Mouse (Mus musculus) mesoderm, embryonic 11.5 days (tissue): ENCODE data around the gene Tlx3.
A peak's percentile ranks its signal among the peaks of the same experiment; 100 is the strongest.

ENCODE experiments used
- DNase-seq: peaks from one replicate; pipeline ENCODE4 v3.0.0-alpha.2; 2012; ENCODE audit warnings: low read depth, low spot score

The Tlx3 gene

DNA sequence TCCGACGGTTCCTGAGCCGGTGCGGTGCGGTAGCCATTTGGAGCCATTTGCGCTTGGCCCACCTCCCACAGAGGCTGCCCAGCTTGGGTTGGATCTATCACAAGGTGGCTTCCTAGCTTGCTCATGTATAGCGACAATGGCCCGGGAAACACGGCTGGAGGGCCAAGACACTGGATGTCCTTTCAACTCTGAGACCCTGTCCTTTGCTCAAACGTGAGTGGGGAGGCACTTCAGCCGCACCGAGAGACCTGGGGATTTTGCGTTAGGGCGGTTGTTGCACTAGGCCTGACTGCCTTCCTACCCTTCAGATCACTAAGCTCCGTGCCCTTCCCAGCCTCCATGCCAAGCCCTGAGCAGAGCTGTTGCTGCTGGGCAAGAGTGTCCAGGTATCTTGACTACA, 5.7 kb downstream of the Tlx3 start:
- DNase-seq = no peak

DNA sequence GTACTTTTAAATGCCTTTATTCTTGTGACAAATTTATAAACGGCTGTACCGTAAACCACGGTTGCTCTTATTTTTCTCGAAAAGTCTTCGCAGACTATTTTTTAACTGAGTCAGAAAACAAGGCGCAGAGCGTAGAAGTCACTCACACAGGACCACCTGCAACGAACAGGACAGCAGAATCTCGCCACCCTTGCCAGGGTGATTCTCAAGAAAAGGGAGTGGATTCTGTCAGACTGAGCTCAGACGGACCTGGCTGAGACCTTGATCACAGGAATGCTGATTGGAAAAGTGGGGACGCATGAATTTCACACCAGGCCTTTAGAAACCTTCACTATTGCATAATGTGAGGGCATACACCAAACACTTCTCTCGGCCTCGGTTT, 6.3 kb downstream of the Tlx3 start:
- DNase-seq = no peak

DNA sequence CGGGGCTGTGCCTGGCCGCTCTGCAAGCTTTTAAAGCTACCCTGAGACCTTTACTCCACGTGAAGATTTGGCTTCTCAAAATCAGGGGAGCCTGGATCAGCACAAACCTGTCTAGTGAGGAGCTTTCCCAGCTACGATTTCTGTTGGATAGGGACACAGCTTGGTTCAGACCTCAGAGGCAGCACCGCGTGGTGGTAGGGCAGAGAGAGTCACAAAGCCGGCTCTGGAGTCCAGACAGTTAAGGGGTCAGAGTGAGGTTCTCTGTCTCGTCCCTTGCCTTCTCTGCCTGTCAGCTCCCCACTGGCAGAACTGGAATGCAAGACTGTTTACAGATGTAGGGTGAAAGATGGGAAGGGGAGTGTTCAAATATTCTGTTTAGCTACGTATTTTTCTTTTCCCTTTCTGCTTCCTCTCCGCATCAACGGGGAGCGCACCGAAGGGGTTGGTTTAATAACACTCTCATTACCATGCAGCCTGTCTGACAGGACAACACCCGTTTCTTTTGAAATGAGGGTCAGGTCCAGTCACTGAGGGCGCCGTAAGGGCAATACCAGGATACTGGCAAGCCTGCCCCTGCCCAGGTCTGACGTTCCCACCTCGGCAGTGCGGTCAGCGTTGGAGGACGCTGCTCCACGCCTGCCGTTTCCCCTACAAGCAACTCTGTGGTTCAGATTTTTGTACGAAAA, 6.8 kb downstream of the Tlx3 start:
- DNase-seq = no peak

DNA sequence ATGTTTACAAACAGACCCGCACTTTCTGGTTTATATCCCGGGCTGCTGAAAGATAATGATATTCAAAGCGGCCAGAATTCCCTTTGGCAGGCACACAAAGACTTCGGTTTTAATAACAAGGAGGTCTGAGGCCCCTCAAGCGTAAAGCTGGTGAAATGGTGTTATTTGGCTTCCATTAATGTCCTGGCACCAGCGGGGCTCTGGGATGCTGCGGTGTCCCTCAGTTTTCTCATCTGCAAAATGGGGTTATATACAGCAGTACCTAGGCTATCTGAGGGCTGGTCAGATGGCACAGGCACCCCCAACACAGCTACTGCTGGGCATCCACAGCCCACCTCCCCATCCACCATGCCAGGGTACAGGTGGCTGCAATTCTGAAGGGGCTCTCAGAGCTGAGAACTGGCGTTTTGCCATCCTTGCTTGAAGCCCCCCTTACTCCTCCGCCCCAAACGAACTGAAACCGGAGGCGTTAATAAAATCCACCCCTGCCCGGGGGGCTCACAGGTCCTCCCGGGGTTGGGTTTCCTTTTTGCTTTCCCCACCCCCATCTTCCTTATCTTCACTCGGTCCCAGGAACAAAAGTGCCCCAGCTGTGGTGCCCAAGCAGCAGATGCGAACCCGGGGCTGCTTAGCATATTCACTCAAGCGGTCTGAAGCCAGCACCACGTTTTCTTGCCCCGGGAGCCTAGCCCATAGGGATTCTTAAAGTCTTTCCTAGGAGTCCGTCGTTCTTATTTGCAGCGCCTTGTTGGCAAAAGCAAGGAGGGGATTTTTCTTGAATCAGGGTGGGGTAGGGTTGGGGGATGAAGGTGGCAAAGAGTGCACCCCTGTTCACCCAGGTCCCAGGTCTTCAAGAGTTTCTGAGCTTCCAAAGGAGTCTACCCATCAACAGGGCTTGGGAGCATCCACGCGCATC, 7.6 kb downstream of the Tlx3 start:
- DNase-seq = no peak

DNA sequence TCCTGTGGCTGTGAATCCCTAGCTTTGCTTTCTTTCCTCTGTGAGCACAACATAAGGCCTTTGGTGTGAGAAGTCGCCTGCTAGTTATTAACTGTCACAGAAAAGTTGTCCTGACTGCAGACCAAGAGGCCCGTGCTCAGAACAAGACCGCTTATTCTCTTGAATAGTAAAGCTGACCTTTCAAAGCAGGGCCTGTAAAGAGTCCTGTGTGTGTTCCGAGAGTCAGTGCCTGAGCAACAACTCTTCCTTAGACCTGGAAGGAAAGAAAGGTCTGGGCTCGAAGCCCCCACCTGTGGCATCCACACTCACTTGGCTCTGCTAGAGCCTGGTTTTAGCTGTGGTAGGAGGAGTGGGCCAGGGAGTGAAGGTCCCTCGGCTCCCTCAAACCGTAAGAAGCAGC, 8.3 kb downstream of the Tlx3 start:
- DNase-seq = no peak

DNA sequence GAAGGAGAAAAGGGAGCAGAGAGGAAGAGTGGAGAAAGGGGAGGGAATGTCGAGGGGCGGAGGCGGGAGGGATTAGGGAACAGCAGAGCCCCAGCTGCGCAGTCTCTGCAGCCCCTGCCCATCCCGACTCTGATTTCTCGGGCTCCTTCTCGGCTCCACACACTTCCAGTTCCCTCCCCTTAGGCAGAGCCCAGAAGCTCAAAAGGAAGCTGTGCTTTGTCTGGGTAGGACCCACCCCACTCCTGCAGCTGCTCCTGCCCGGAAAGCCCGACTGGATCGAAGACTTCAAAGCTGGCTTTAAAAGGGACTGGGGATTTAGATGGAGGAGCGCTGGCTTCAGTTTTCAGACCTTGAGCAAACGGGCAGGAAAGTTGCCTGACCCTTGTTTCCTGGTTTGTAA, 9.7 kb downstream of the Tlx3 start:
- no peak for DNase-seq

DNA sequence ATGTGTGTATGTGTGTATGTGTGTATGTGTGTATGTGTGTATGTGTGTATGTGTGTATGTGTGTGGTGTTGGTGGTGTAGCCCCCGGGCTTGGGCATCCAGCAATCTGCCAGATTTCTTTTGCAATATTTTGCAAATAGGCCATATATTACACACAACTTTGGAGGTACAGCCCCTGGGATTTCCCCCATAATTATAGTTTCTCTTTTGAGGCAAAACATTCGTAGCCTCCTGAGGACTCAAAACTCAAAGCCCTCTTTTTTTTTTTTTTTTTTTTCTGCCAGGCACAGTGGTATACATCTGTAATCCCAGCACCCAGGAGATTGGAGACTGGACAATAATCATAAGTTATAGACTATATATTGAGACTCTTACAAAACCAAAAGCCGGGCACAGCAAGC, 21.6 kb downstream of the Tlx3 start:
- no peak for DNase-seq

DNA sequence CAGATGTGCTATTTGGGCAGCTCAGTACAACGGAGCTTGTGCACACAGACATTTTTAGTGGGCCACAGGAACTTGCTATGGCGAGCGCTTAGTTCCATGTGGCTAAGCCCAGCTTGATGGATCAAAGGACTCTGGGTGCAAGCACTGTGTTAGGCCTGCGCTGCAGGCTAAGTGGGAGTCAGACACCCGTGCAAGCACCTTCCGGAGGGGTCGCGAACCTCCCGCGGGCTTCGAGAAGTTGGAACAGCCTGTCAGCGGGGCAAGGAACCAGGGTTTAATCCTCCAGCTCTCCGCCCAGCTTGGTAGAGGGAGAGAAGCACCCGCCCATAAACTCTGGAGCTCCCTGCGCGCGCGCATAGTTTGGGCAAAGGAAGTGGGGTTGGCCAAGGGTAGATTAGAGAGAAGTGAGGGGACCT, 22.7 kb downstream of the Tlx3 start:
- no peak for DNase-seq

DNA sequence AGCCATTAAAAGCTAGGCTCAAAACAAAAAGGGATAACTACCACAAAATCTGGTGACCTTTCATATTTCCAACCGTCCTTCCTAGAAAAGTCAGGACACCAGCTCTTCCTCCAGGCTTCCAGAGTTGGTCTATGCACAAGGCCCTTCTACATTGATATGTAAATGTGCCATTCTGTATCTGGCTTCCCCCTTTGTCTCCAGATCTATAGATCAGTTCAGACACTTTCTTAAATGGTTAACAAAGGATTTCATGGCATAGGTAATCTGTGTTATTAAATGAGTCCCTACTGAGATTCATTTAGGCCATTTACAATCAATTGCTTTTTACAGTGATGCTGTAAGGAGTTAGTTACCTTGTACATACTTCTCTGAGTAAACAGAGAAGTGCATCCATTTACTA, 23.6 kb downstream of the Tlx3 start:
- no peak for DNase-seq

DNA sequence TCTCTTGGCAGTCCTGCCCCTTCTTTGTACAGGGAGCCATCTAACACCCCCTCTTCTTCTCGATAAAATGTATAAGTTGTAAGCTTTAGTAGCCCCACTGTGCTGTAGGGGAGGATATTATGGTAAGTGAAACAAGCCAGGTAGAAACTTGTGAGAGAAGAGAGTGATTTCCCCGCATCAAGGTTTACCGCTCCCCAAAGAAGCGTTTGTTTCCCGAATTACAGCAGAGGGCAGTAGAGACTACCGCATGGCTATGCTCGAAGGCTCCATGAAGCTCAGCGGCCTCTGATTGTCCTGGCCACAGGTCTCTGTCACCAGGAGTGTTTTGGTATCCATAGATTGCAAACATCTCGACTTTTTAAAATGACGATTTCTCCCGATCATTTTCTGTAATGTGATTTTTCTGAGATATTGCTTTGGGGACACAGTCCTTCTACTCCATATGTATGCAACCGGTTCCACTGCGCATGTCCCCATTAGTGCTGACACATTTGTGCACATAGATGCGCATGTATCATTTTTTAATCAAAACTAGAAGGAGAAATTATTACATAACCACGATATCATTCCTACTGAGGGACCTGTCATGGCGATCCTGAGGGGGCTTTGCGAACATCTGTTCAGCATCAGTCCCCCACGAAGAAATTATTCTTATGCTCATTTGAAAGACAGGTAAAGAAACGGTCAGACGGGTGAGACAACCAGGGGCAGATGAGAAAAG, 26.7 kb downstream of the Tlx3 start:
- peak; percentile 68 for DNase-seq

DNA sequence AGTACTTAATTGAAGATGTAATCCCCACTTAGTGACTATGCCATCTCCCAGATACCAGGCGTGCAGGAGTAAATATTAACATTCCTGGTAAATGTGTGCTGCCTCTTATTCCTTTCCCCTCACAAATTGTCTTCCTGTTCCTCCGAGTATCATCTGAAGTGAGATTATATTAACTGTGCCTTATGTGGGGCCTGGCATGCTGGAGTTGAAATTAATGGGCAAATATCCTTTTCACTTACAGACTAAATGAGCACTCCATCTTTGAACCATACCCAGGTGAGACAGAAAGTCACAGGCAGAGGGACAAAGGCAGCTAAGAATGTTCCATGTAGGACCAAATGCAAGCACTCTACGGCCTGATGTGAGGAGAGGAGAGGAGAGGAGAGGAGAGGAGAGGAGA, 27.6 kb downstream of the Tlx3 start:
- no peak for DNase-seq

DNA sequence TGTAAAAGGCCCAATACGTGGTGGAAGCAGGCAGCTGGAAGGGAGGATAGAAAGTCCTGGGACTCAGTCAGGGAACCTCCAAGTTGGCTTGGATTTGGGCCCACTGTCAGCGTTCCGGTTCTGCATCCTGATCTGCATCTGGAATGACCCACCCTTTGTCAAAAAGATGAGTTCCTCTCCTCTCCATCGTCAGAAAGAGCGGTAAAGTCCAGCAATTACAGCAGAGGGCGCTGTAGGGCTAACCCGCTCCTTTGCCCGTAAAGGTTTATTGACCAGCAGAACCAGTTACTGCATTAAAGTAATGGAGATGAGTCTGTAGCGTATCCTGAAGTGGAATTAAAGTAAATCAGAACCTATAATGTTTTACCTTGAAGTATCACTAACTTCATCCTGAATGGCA, 32.9 kb downstream of the Tlx3 start:
- DNase-seq = peak; percentile 72

DNA sequence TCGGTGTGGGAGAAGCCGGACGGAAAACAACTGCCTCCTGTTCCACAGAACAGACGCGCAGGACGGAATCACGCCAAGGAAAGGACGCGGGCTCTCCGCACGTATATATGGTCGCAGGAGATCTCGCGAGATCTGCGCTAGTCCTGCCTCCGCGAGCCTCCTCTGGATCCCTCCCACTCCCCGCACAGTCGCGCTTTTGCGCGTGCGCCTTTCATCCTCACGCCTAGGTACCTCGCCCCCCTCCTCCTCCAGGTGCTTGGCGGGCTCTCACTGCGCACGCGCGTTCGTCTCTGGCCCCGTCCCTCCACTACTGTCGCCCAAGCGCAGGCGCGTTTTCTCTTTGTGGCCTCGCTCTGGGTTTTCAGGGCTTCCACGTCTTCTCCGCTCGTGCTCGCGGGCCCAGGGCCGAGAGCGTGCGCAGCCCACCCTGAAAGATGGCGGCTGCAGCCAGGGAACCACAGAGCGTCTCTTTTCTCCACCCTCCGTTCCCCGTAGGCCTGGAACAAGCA, 40.3 kb downstream of the Tlx3 start, which contains the start of gene Npm1:
Gene Npm1 (minus strand): TSS at position 209 of the 509 bp plus-strand sequence.
- DNase-seq = peak; percentile 100

DNA sequence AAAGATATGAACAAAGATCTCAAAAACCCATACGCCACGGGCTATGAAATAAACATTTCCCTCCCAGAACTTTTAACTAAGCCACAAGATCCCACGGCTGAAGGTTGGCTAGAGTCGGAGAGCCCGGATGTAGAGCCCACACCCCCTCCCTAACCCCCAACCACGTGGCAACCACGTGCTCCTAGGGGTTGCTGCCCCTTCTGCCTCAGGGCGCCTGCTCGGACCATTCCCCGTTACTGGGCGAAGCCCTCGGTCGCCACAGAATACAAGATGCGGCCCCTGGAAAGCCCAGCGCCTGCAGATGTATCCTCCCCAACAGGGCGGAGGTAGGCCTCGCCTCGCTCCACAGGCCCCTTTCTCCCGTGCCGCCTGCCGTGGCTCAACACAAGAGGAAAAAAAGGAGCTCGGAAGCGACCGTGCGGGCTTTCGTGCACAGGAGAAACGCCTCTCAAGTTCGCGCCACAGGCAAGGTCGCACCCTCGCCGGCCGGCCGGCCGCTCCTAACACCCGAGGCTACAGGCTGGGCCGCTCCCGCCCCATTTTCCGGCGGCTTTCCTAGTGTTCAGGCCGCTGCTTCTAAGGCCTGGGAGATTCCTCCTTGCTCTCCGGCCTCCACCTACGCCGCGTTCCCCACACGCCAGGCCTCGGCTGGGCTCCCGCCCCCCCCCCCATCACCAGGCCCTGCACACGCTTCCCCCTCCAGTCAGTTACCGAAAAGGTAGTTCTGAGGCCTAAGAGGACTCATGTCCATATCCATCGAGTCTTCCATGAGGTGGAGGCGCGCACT, 41.0 kb downstream of the Tlx3 start:
- peak; percentile 87 for DNase-seq

DNA sequence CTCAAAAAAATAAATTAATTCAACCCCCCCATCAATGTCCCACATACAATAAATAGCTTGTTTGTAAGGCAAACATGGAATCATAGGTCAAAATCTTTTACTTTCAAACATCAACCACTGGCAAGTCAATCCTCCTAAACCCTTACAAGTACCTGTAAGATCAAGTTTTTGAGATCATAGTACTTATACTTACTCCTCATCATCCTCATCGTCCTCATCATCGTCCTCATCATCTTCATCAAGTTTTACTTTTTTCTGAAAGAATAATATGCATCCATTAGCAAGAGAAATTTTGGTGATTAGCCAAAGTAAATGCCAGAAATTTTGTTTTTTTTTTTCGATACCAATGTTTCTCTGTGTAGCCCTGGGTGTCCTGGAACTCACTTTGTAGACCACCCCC, 43.6 kb downstream of the Tlx3 start:
- no peak for DNase-seq

DNA sequence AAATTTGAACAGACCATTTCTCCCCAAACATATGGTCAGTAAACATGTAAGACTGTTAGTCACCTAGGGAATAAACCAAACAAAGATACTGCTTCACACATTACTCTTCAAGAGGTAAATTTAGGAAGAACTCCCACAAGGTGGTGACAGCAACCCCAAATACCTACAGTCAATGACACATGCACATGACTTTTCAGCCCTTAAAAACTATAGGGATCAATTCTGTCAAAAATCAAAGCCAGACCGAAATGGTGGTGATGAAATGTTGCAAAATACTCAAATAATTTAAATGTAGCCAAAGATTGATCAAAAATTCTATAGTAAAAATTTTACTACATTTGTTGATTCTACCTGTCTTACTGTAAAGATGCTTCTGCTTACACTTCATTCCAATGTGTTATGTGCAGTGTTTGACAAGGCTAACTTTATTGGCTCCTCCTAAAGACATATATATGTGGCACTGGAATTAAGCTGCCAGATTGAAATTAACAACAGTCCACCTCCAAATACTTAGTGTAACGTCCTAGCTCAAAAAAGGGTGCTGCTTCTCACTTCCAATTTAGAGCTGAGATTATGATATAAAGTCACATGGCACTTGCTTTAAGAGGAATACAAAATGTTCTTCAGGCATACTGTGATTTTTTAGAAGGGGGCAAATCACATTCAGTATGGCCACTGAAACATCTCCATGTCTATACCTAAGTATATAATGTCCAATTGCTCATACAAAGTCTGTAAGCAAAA, 45.8 kb downstream of the Tlx3 start:
- no peak for DNase-seq

DNA sequence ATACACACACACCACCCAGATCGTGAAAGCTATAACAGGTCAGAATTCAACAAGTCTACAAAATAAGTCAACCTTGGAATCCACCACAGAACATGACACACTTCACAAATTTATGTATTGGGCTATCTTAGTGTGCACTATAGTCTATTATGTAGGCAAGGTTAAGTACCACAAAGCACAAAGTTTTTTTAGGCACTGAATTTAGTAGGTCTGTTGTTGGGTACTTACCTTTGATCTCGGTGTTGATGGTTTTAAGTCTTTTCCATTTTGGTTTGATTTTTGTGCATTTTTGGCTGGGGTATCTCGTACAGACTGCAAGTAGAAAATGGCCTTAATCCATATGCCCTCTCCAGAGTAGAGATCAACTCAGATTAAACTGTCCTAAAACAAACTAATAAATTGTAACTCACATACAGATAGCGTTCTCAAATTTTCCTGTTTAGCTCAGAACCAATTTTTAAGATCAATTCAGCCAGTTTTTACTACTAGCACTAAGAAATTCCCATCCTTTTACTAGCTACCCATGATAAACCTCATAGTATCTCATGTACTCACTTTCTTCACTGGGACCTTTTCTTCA, 46.9 kb downstream of the Tlx3 start:
- no peak for DNase-seq

DNA sequence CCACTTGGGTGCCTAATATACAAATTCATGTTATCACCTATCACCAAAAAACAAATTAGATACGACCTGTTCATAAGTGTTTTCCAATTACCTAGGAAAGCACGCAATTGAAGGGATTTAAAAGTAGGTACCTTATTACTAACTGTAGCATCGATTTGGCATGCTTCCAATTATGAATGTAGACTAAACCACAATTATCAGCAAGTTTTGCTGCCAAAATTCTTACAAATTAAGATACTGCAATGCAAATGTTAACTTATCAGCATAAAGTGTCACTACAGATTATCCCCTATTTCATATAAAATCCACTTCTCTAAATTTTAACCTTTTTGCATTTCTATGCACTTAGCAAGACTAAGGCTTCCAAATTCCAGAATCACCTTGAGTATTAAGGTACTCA, 48.9 kb downstream of the Tlx3 start:
- no peak for DNase-seq

DNA sequence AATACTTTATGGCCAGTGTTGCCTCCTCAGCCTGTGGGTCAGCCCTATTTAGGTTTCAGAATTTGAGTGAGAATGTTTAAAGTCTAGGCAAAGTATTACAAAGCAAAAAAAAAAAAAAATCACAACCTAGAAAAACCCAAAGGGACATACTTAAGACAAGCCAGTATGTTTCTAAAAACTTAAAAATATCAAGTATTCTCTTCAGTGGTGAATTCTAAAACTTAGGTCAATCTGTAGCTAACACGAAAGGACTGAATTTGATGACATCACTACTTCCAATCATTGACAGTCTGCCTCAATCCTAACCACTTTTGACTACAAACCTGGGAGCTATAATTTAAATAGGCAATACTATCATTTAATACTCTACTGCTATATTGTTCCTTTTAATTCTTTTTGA, 50.4 kb downstream of the Tlx3 start:
- DNase-seq = no peak

DNA sequence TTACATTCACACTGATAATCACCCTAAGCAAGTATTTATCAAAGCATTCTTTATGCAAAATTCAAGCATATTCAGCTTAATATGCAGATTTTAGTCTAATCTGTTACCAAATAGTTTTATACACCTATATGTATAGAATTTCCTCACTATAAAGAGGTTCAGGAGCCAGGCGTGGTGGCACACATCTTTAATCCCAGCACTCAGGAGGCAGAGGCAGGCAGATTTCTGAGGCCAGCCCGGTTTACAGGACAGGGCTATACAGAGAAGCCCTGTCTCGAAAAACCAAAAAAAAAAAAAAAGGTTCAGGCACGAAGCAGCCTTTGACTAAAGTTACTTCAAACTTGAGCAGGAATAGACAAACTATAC, 51.6 kb downstream of the Tlx3 start:
- DNase-seq = no peak
